Mouse (Mus musculus) liver, adult 2 months (tissue): ENCODE measurements around the gene Mamstr. TPM values are rescaled to one million over a fixed set of nuclear protein-coding genes. Genes with fewer than 3 reads are reported as not detected.

Source experiments
- DNase-seq: peaks from one replicate; pipeline ENCODE4 v3.0.0-alpha.2; 2011; ENCODE audit warnings: low read depth, low spot score; ENCODE audit errors: extremely low read depth
- H3K27ac ChIP-seq: fragments of 200-500 bp; replicated peaks from 2 replicates; pipeline ENCODE4 v1.5.1; 2012; ENCODE audit warnings: low read depth, mild to moderate bottlenecking, control low read depth, inconsistent platforms, low read length; ENCODE audit not compliant: insufficient read depth
- H3K27me3 ChIP-seq: fragments of 200-500 bp; 2 replicates; pipeline ENCODE4 v1.6.1; 2012; ENCODE audit warnings: mild to moderate bottlenecking, moderate library complexity, low read length, inconsistent platforms; ENCODE audit not compliant: control insufficient read depth, insufficient read depth
- H3K36me3 ChIP-seq: fragments of 200-500 bp; 2 replicates; pipeline ENCODE4 v1.6.1; 2012; ENCODE audit warnings: low read length, inconsistent platforms; ENCODE audit not compliant: control insufficient read depth, insufficient read depth
- H3K4me1 ChIP-seq: fragments of 200-500 bp; 2 replicates; pipeline ENCODE4 v1.6.1; 2011; ENCODE audit warnings: low read length; ENCODE audit not compliant: control insufficient read depth, insufficient read depth
- H3K4me3 ChIP-seq: fragments of 200-500 bp; 2 replicates; pipeline ENCODE4 v1.5.1; 2011; ENCODE audit warnings: low read depth, mild to moderate bottlenecking, control low read depth, low read length, moderate library complexity; ENCODE audit not compliant: insufficient read depth
- H3K79me2 ChIP-seq: fragments of 200-500 bp; 2 replicates; pipeline ENCODE4 v1.6.1; 2012; ENCODE audit warnings: inconsistent platforms, mild to moderate bottlenecking, low read length, moderate library complexity; ENCODE audit not compliant: control insufficient read depth, insufficient read depth
- H3K9ac ChIP-seq: fragments of 200-500 bp; 2 replicates; pipeline ENCODE4 v1.6.1; 2012; ENCODE audit warnings: low read depth, mild to moderate bottlenecking, control low read depth, inconsistent platforms, low read length
- CTCF ChIP-seq: fragments of 200-500 bp; IDR thresholded peaks from 2 replicates; pipeline ENCODE4 v1.5.1; 2011; ENCODE audit warnings: low read depth, low read length, control low read depth
- POLR2A ChIP-seq: fragments of 200-500 bp; IDR thresholded peaks from 2 replicates; pipeline ENCODE4 v1.6.1; 2011; ENCODE audit warnings: low read length, control low read depth; ENCODE audit not compliant: insufficient read depth; ENCODE audit errors: extremely low read depth
- WGBS: fragments of 180-500 bp; shearing (Covaris S2); methylation state at CpG from one replicate; pipeline ENCODE4 v1.1.7; 2018; 5-methylcytosine and 5-hydroxymethylcytosine counted together
- polyA plus RNA-seq: library from polyadenylated mRNA; depleted of rRNA; stranded (reverse); fragments of >200 nt; gene quantifications from 2 replicates; pipeline ENCODE4 v1.2.3, GENCODE M21; 2012
- total RNA-seq: library from RNA; depleted of rRNA; stranded (reverse); fragments of >200 nt; gene quantifications from 2 replicates; pipeline ENCODE4 v1.2.3, GENCODE M21; 2014

The Mamstr gene
- total and polyA plus RNA-seq, 2 experiments: 0.09 to 0.10 TPM

GRCm38 (mm10) chr7:45682144-45683126, 42.7 kb downstream of the Mamstr start:
- peak; percentile 62 for DNase-seq
- Histone ChIP-seq H3K79me2 (no peaks in the 10 kb centered on the region), H3K27ac (no peak overlapping the region), H3K27me3 (no peaks in the 10 kb centered on the region), H3K36me3 (no peaks in the 10 kb centered on the region), H3K4me3 (no peak overlapping the region), H3K9ac (no peak overlapping the region), H3K4me1 (peaks cover 2% of the 10 kb centered on the region; the same call in 1 of the 2 replicates)
- WGBS: 33% methylated on average over 14 of the region's 14 CpGs
- peak; percentile 99 for TF ChIP-seq CTCF
- no peak for TF ChIP-seq POLR2A

GRCm38 (mm10) chr7:45683396-45684050, 43.7 kb downstream of the Mamstr start, which contains the start of gene Ntn5:
TSS of gene Ntn5 (plus strand) at chr7:45684022.
- no peaks in the 10 kb centered on the region for H3K36me3 ChIP-seq
- H3K4me3 ChIP-seq: no peak within 1 kb of the TSS
- TF ChIP-seq POLR2A (no peak), CTCF (no peak)
- no peak for DNase-seq
- WGBS: 79% methylated on average over 7 of the region's 7 CpGs
- H3K9ac ChIP-seq: no peak within 1 kb of the TSS
- peaks cover 2% of the 10 kb centered on the region; the same call in 1 of the 2 replicates for H3K4me1 ChIP-seq
- no peaks in the 10 kb centered on the region for H3K79me2 ChIP-seq
- no peaks in the 10 kb centered on the region for H3K27me3 ChIP-seq
- no peak within 1 kb of the TSS for H3K27ac ChIP-seq

GRCm38 (mm10) chr7:45685811-45686210, 46.0 kb downstream of the Mamstr start:
- 67% methylated on average over 10 of the region's 10 CpGs for WGBS
- Histone ChIP-seq H3K27ac (no peak overlapping the region), H3K36me3 (no peaks in the 10 kb centered on the region), H3K9ac (no peak overlapping the region), H3K4me1 (peaks cover 2% of the 10 kb centered on the region; the same call in 1 of the 2 replicates), H3K27me3 (no peaks in the 10 kb centered on the region), H3K79me2 (no peaks in the 10 kb centered on the region), H3K4me3 (no peak overlapping the region)
- DNase-seq: no peak
- TF ChIP-seq POLR2A (no peak), CTCF (no peak)

GRCm38 (mm10) chr7:45686841-45687240, 47.1 kb downstream of the Mamstr start:
- no peaks in the 10 kb centered on the region for H3K36me3 ChIP-seq
- TF ChIP-seq POLR2A (no peak), CTCF (no peak)
- peaks cover 2% of the 10 kb centered on the region; the same call in 1 of the 2 replicates for H3K4me1 ChIP-seq
- DNase-seq: no peak
- H3K27me3 ChIP-seq: no peaks in the 10 kb centered on the region
- WGBS: 60% methylated on average over 3 of the region's 3 CpGs
- no peak overlapping the region for H3K4me3 ChIP-seq
- no peaks in the 10 kb centered on the region for H3K79me2 ChIP-seq
- no peak overlapping the region for H3K9ac ChIP-seq
- no peak overlapping the region for H3K27ac ChIP-seq

- DNase-seq: no peak
- Histone ChIP-seq H3K27me3 (no peaks in the 10 kb centered on the region; the same call in 1 of the 2 replicates), H3K27ac (no peak overlapping the region), H3K4me3 (no peak overlapping the region), H3K36me3 (no peaks in the 10 kb centered on the region), H3K79me2 (no peaks in the 10 kb centered on the region), H3K9ac (no peak overlapping the region), H3K4me1 (peaks cover 2% of the 10 kb centered on the region; the same call in 1 of the 2 replicates)
- 82% methylated on average over 6 of the region's 6 CpGs for WGBS
- TF ChIP-seq POLR2A (no peak), CTCF (no peak)
These were observed 49.3 kb downstream of the Mamstr start for GRCm38 (mm10) chr7:45689099-45689498.
